In genomic region chr11:75630098-75630497, GRCm38 (mm10) we compare ENCODE assay signal across 9 mouse cellular contexts. TPM values are rescaled to one million over a fixed set of nuclear protein-coding genes. Genes with fewer than 3 reads are reported as not detected.
DNase-seq lines count a peak whose midpoint lies in the region; ATAC-seq and TF ChIP-seq lines count a peak whose summit lies in the region.
"Had no signal": no experiment of that assay in that cellular context is flagged by ENCODE, and none has a peak within 500 bp of the region (broad histone marks: within the 10 kb centered on the region; RNA-seq: fewer than 3 reads in every experiment).

No protein-coding gene starts in this region.

- H3K9ac ChIP-seq in hindbrain, embryonic 14.5 days: peak overlapping the region; percentile 75
- H3K9ac ChIP-seq in midbrain, embryonic 13.5 days (replicated peaks): peak overlapping the region; percentile 70

- TF ChIP-seq CTCF in kidney, adult 2 months (conservative IDR thresholded peaks at IDR 0.05; ENCODE audit: insufficient read depth, insufficient read length, low read depth, low read length): no peak
- no peak for TF ChIP-seq CTCF in bone marrow macrophage, adult 2 months (IDR thresholded peaks at IDR 0.05; ENCODE audit: low read depth, low read length)

- peaks cover 22% of the 10 kb centered on the region; the same call in 1 of the 2 replicates for H3K4me1 ChIP-seq in kidney, adult 2 months (ENCODE audit: control insufficient read depth, insufficient read depth, low read length)
- peaks cover 20% of the 10 kb centered on the region for H3K4me1 ChIP-seq in bone marrow macrophage, adult 2 months (ENCODE audit: control insufficient read depth, insufficient read depth, low read length)
- peaks cover 22% of the 10 kb centered on the region for H3K4me1 ChIP-seq in hindbrain, embryonic 14.5 days (replicated peaks; ENCODE audit: control insufficient read depth, insufficient read depth, low read length)
- peaks cover 22% of the 10 kb centered on the region for H3K4me1 ChIP-seq in midbrain, embryonic 13.5 days (replicated peaks)

- no peak overlapping the region for H3K4me3 ChIP-seq in kidney, adult 2 months (ENCODE audit: insufficient read depth, low read depth, low read length)
- H3K4me3 ChIP-seq in bone marrow macrophage, adult 2 months (ENCODE audit: insufficient read depth, low read length): peak overlapping the region; percentile 60
- H3K4me3 ChIP-seq in hindbrain, embryonic 14.5 days (replicated peaks; ENCODE audit: low read length): peak overlapping the region; percentile 72
- H3K4me3 ChIP-seq in midbrain, embryonic 13.5 days (replicated peaks): peak overlapping the region; percentile 62

- H3K36me3 ChIP-seq in kidney, adult 2 months (ENCODE audit: control insufficient read depth, insufficient read depth, low read length): peaks cover 2% of the 10 kb centered on the region
- peaks cover 55% of the 10 kb centered on the region for H3K36me3 ChIP-seq in hindbrain, embryonic 14.5 days (replicated peaks; ENCODE audit: control insufficient read depth, insufficient read depth)
- H3K36me3 ChIP-seq in midbrain, embryonic 13.5 days: peaks cover 46% of the 10 kb centered on the region

- no peak for DNase-seq in kidney, adult 2 months
- DNase-seq in kidney, postnatal 10 days: no peak
- DNase-seq in hindbrain, embryonic 14.5 days (ENCODE audit: low spot score): no peak
- DNase-seq in left cerebral cortex, adult 9 months (ENCODE audit: low spot score in 2 of 2): no peak
- DNase-seq in gastrocnemius, postnatal 10 days: no peak
- DNase-seq in gastrocnemius, adult 18-20 months (ENCODE audit: low spot score): no peak

- peak overlapping the region; percentile 79 for H3K4me2 ChIP-seq in hindbrain, embryonic 14.5 days (replicated peaks)
- H3K4me2 ChIP-seq in midbrain, embryonic 13.5 days (replicated peaks): peak overlapping the region; percentile 81

- no peak for ATAC-seq in hindbrain, embryonic 14.5 days (ENCODE audit: low FRiP score)
- ATAC-seq in midbrain, embryonic 13.5 days: no peak

- WGBS in kidney, adult 2 months: 5% methylated on average over 5 of the region's 5 CpGs
- 12% methylated on average over 5 of the region's 5 CpGs for WGBS in hindbrain, embryonic 14.5 days
- 17% methylated on average over 5 of the region's 5 CpGs for WGBS in midbrain, embryonic 13.5 days

- H3K9me3 ChIP-seq in hindbrain, embryonic 14.5 days (ENCODE audit: control insufficient read depth, low read length): no peaks in the 10 kb centered on the region
- H3K9me3 ChIP-seq in midbrain, embryonic 13.5 days: no peaks in the 10 kb centered on the region

- TF ChIP-seq POLR2A in kidney, adult 2 months (IDR thresholded peaks at IDR 0.05; ENCODE audit: low read depth, low read length): no peak
- no peak for TF ChIP-seq POLR2A in bone marrow macrophage, adult 2 months (IDR thresholded peaks at IDR 0.05; ENCODE audit: borderline replicate concordance, low read depth, low read length)

- peak overlapping the region; percentile 73; the same call in 1 of the 2 replicates for H3K27ac ChIP-seq in kidney, adult 2 months (ENCODE audit: insufficient read depth, low read depth, low read length)
- H3K27ac ChIP-seq in bone marrow macrophage, adult 2 months (ENCODE audit: insufficient read depth, low read depth, low read length): peak overlapping the region; percentile 59
- H3K27ac ChIP-seq in hindbrain, embryonic 14.5 days: peak overlapping the region; percentile 84
- H3K27ac ChIP-seq in midbrain, embryonic 13.5 days: peak overlapping the region; percentile 58; the same call in 1 of the 2 replicates

- no peaks in the 10 kb centered on the region for H3K27me3 ChIP-seq in kidney, adult 2 months (replicated peaks; ENCODE audit: control insufficient read depth, insufficient read depth, low read length)
- H3K27me3 ChIP-seq in hindbrain, embryonic 14.5 days (ENCODE audit: control insufficient read depth, insufficient read depth, low read length): no peaks in the 10 kb centered on the region
- no peaks in the 10 kb centered on the region for H3K27me3 ChIP-seq in midbrain, embryonic 13.5 days
- H3K27me3 ChIP-seq: Patski had no signal

RNA-seq across cellular contexts. Expression of gene Inpp5k, which starts 0.7 kb away (rescaled TPM):
- polyA plus RNA-seq in kidney, adult 2 months (2012; rRNA removed): 69.1 and 71.5 TPM in 2 replicates
- 85.4 and 101 TPM in 2 replicates for polyA plus RNA-seq in bone marrow macrophage, adult 2 months (2012; ENCODE audit: insufficient read depth, insufficient read length, missing spikeins)
- 42.3 and 44.9 TPM in 2 replicates for polyA plus RNA-seq in hindbrain, embryonic 14.5 days (2014; fragmentation: Nextera tagmentation; extraction: Ambion mirVana)
- polyA plus RNA-seq in midbrain, embryonic 13.5 days (2015; fragmentation: Nextera tagmentation; extraction: Ambion mirVana): 41.9 and 43.4 TPM in 2 replicates
- 10 to 100 TPM; 22.5 to 23.3 TPM for total RNA-seq in gastrocnemius, postnatal 10 days (2021)
- total RNA-seq in gastrocnemius, adult 18-20 months (2021): 10 to 100 TPM; 24.6 to 25.0 TPM

RNA-seq across cellular contexts. Expression of gene Myo1c, which starts 20.2 kb away (rescaled TPM):
- 88.9 and 99.7 TPM in 2 replicates for polyA plus RNA-seq in kidney, adult 2 months (2012; rRNA removed)
- 77.3 and 90.4 TPM in 2 replicates for polyA plus RNA-seq in bone marrow macrophage, adult 2 months (2012; ENCODE audit: insufficient read depth, insufficient read length, missing spikeins)
- polyA plus RNA-seq in hindbrain, embryonic 14.5 days (2014; fragmentation: Nextera tagmentation; extraction: Ambion mirVana): 8.7 and 10.4 TPM in 2 replicates
- 6.5 and 7.6 TPM in 2 replicates for polyA plus RNA-seq in midbrain, embryonic 13.5 days (2015; fragmentation: Nextera tagmentation; extraction: Ambion mirVana)
- total RNA-seq in gastrocnemius, postnatal 10 days (2021): 10 to 100 TPM; 56.3 to 65.1 TPM
- 10 to 100 TPM; 32.6 to 40.7 TPM for total RNA-seq in gastrocnemius, adult 18-20 months (2021)

RNA-seq across cellular contexts. Expression of gene Pitpna, which starts 42.2 kb away (rescaled TPM):
- 43.8 and 60.3 TPM in 2 replicates for polyA plus RNA-seq in kidney, adult 2 months (2012; rRNA removed)
- polyA plus RNA-seq in bone marrow macrophage, adult 2 months (2012; ENCODE audit: insufficient read depth, insufficient read length, missing spikeins): 512 TPM in 2 replicates
- 136 and 159 TPM in 2 replicates for polyA plus RNA-seq in hindbrain, embryonic 14.5 days (2014; fragmentation: Nextera tagmentation; extraction: Ambion mirVana)
- polyA plus RNA-seq in midbrain, embryonic 13.5 days (2015; fragmentation: Nextera tagmentation; extraction: Ambion mirVana): 77.8 and 99.2 TPM in 2 replicates
- 100 to 1,000 TPM; 148 to 160 TPM for total RNA-seq in gastrocnemius, postnatal 10 days (2021)
- 100 to 1,000 TPM; 168 to 172 TPM for total RNA-seq in gastrocnemius, adult 18-20 months (2021)

RNA-seq across cellular contexts. Expression of gene Crk, which starts 49.0 kb away (rescaled TPM):
- 48.4 and 62.4 TPM in 2 replicates for polyA plus RNA-seq in kidney, adult 2 months (2012; rRNA removed)
- polyA plus RNA-seq in bone marrow macrophage, adult 2 months (2012; ENCODE audit: insufficient read depth, insufficient read length, missing spikeins): 67.0 and 70.3 TPM in 2 replicates
- polyA plus RNA-seq in hindbrain, embryonic 14.5 days (2014; fragmentation: Nextera tagmentation; extraction: Ambion mirVana): 102 and 115 TPM in 2 replicates
- 129 and 130 TPM in 2 replicates for polyA plus RNA-seq in midbrain, embryonic 13.5 days (2015; fragmentation: Nextera tagmentation; extraction: Ambion mirVana)
- total RNA-seq in gastrocnemius, postnatal 10 days (2021): 10 to 100 TPM; 53.0 to 59.8 TPM
- 10 to 100 TPM; 50.3 to 60.6 TPM for total RNA-seq in gastrocnemius, adult 18-20 months (2021)
